Mouse (Mus musculus) layer of hippocampus, postnatal 14 days (tissue): ENCODE results near the gene Rpa1. TPM values are rescaled to one million over a fixed set of nuclear protein-coding genes. Genes with fewer than 3 reads are reported as not detected.
"Not testable (repeated sequence)": the region's sequence is repeated elsewhere in the genome, so short reads cannot be mapped to it uniquely, and the experiment has no call there.

ENCODE experiments used
- DNase-seq, 2 experiments: peaks; one replicate each; pipeline ENCODE4 v3.0.0; 2021 to 2022; ENCODE audit warnings: low spot score in 2 of 2, mixed read lengths in 1 of 2
- total RNA-seq, 2 experiments: library from RNA; stranded (reverse); gene quantifications; 2 replicates each; pipeline ENCODE4 v1.2.3; 2021

Rpa1 gene
- total RNA-seq, 2 experiments from 2014 or later, result 57.2 to 66.7 TPM

DNA sequence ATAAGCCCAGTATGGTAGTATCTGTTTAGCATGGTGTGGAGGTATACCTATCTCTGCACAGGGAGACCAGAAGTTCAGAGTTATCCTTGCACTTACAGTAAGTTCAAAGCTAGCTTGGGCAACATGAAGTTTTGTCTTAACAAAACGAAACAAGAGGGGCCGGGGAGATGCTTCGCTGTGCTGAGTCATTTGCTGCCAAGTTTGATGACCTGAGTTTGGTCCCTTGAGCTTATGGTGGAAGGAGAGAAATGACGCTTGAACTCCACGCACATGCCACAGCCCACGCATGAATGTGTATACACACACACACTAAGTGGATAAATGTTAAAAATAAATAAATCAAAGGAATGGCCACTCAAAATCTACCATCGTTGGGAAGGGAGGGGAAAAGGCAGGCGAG lies 59.6 kb downstream of the Rpa1 start:
- no peak for DNase-seq

DNA sequence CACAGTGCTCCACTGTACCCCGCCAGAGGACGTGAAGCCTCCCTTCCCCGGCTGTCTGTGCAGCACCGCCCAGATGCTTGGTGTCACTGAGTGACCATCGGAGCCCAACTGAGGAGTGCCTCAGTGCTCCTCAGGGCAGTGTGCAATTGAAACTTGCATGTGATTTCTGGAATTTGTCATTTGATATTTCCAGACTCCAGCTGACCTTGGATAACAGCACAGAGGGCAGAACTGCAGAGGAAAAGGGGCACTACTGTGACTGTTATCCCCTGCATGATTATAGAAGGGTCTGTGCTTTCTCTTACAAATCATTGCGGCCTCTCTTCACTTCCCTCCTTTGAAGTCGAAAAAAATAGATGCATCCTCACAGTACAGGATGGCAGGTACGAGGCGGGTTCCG lies 60.2 kb downstream of the Rpa1 start:
- DNase-seq, result no peak

DNA sequence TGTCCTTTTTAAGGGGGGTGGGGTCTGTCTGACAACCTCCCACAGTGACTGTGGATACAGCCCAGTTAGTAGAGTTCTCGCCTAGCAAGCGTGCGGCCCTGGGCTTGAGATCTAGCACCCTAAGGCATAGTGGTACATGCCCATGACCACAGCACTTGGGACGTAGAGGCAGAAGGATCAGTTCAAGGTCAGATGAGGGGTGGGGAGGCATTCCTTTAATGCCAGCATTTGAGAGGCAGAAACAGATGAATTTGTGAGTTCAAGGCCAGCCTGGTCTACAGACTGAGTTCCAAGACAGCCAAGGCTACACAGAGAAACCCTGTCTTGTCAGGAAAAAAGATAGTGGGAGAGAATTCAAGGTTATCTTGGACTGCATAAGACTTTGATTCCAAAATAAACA lies 61.3 kb downstream of the Rpa1 start:
- DNase-seq, result no peak

DNA sequence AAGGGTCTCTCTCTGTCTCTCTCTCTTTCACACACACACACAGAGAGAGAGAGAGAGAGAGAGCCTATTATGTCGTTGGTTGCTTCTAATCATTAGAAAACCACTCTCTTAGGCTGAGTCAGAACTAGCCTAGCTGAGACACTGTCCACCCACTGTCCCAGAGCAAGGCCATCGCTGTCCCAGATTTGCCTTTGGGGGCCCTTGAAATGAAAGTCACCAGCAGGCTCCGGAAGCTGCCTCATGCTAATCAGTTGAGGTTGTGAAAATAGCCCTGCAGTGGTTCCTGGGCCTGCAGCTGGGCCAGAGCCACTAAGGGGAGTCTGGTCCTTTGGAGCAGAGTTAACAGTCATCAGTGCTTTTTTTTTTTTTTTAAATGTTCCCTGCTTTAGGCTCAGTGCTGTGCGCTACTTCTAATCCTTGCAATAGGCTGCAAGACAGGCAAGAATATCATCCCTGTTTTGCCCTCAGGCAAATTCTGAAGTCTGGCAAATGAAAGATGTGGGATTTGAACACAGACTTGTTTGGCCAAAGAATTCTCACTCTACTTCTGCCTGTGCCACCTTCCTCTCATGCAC lies 62.1 kb downstream of the Rpa1 start:
- no peak for DNase-seq

DNA sequence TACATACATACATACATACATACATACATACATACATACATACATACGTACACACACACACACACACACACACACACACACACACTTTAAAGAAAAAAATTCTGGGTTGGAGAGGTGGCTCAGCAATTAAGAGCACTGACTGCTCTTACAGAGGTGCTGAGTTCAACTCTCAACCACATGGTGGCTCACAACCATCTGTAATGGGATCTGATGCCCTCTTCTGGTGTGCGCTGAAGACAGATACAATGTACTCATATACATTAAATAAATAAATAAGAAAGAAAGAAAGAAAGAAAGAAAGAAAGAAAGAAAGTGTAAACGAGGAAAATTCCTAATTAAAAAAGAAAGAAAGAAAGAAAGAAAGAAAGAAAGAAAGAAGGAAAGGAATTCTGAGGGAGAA lies 64.3 kb downstream of the Rpa1 start:
- not testable (repeated sequence) for DNase-seq

DNA sequence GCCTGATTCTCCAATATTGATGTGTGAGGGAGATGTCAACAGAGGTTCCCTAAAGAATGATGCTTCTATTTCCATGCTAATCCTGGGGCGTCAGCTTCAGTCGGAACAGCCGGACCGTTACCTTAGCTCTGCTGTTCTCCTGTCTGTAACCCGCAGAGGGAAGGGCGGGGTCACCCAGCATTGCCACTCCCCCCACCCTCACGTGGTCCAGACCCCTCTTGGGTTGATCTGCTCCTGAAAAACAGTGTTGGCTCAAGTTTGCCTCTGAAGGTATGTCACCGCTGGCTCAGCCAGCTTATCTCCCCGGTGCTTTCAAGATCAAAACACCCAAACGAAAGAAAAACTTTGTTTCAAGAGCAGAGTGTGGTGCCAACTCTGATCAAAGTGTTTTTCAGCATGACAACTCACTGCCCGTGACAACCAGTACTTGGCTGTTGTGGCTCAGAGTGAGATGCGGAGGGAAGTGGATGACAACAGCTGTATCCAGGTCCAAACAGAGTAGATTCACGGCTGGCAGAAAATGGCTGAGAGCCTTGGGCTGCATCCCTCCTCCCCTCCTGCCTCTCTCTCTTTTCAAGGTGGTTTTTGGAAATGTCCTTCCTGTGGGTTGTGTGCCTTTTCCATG lies 65.5 kb downstream of the Rpa1 start:
- no peak for DNase-seq

DNA sequence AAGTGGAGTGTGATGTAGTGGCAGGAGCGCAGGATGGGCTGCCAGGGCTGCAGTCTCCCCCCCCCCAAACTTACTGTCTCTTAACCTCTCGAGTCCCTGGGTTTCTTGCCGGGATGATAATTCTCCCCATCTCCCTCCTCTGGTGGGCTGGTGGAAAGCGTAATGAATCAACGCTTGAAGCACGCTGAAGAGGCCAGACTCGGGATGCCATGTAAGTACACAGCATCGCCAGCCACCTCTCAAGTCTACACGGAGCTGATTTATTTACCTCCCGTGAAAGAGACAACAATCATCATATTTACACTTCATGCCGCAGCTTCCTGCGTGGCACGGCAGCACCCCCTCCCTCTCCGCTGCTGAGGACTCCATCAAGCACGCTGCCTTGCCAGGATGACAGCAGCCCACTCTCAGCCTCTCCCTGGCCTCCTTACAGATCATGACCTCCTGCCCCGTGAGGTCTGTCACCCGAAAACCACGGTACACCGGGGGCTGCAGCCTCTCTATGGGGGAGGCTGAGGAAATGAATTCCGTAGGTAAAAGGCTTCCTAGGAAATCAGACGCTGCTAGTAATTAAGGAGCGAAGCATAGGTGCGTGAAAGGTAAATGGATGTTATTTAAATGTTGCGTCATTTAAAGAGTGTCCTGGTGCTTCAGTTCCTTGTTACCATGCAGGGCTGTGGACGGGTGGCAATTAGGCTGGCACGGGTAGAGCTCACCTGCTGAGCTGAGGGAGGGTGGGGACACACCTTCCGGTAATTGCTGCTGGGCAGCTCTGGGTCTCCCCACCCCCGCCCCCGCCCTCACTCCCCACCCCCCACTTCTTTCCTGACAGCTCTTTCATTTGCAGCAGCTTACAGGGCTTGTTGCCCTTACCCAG lies 66.5 kb downstream of the Rpa1 start:
- DNase-seq, result no peak

DNA sequence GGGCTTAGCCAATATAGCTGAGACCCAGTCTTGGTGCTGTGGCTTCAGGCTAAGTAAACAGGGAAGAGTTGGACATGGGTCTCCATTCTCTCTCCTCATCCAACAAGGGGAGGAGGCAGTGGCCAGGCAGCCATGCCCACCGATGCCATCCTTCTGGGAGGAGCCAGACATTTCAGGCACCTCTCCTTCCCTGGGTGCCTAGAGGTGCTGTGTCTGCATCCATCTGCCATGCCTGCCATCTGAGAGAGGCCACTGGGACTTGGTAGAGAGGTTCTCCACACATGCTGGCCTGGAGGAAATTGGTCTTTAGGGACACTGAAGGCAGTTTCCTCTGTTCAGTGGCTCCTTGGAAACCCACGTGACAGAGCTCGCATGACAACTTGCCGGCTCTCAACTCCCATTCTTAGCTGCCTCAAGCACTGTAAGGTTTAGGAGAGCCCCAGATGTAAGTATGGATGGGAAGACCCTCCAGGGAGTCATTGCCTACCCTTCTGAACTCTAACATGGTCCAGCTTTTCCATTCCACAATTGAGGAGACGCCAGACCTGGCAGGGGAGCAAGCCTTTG lies 67.6 kb downstream of the Rpa1 start:
- DNase-seq, result no peak

DNA sequence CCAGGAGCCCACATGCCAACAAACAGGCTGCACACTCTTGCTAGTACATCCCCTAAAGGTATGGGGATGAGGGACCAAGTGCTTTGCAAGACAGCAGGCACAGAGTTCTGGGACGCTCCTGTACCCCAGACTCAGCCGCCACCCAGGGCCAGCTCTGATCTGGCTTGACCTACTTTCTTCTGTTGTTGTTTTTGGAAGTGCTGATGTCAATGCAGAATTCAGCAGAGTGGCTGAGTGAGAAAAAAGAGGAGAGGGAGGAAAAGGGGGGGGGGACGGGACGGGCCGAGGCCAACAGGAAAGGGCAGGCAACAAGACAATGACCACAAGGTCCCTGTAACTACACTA lies 68.1 kb downstream of the Rpa1 start:
- no peak for DNase-seq

DNA sequence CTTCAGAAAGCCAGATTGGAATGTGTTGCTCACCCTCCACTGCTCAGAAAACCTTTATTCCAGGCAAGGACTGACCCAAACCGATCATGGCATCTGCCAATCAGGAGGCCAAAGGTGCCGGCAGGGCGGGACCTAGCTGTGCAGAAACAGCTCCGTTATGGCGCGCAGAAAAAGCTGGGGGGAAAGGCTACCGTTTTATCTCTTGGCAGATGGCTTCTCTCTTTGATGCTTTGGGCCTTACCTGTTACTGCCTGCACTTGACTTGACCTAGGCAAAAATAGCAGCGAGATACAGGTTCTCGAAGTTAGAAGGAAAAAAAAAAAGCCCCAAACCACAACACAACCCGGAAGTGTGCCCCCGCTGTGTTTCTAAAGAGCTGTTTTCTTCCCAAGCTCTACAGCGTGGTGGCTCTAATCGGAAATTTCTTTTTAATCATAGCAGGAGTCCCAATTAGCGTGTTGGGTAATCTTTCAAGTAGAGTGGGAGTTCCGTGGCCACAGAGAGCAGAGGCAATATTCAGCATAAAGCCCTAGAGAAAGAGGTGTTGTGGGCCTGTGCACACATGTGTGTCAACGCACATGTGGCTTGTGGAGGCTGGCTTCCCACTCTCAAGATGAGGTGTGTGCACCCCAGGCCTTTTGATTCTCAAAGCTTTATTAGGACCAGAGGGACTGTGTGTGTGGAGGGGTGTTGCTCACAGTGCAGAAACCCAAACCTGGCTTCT lies 68.6 kb downstream of the Rpa1 start:
- DNase-seq, result no peak

DNA sequence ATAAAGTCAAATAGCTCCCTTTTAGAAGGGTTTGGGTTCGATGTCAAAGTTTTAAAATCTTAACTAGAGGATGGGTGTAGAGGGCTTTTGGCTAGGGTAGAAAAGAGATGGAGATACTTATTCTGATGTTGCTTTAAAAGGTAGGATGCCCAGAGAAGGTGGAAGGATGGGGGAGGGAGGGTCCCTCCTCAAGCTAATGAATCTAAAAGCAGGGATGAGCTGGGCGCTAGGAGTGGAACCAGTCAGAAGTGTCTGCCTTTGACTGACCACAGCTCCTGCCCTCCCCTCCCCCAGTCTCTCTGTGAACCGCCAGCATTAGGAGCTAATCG lies 69.1 kb downstream of the Rpa1 start:
- no peak for DNase-seq

DNA sequence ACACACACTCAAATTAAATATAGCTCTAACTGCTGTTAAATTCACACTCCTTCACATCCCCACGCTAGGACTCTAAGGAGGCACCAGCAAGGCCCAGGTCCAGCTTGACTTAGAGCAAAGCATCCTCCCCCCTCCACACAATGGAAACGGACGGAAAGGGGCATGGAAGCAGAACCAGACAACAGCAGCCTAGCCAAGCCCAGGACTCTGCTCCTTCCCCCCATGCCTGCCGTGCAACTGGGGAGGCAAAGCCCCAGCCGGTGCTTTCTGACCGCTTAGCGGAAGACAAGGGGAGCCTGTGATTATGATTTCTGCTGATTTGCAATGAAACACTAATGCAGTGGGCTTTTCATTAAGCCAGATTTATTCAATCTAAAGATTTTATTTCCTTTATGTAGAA lies 70.0 kb downstream of the Rpa1 start:
- no peak for DNase-seq

DNA sequence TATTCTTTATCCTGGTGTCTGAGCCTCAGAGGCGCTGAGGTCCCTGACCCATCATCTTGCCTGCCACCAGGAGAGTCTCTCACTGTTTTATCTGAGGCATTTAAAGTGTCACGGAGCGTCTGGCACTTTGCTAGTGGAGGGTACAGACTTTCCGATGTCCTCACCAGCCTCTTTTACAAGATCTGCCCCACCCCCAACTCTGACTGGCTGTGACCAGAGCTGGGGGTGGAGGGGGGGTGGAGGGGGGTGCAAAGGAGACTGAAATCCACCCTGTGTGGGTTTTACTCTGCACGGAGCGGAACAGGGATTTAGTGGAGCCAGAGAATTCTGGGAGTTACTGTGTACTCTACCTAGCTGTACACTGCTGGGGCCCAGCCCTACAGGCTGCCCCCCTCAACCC lies 73.1 kb downstream of the Rpa1 start:
- no peak for DNase-seq

DNA sequence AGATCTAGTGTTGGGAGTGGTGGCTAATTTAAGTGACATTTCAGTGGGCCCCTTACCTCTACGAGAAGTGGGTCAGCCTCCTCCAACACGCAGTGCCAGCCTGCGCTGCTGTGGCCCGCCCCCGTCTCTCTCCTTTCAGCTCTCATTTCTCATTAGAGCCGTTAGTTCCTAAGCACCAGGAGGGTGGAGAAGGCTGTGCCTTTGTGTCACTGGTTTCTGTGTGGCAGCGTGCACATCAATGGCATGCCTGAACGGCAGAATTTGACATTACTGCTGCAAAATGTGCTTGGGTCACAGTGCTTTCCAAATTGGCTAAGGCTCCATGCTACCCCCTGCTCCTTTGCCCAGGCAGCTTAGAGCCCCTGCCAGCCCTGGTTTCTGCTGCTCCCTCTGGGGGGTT lies 74.7 kb downstream of the Rpa1 start:
- DNase-seq, result peak in 1 of 2 experiments; percentile 25

DNA sequence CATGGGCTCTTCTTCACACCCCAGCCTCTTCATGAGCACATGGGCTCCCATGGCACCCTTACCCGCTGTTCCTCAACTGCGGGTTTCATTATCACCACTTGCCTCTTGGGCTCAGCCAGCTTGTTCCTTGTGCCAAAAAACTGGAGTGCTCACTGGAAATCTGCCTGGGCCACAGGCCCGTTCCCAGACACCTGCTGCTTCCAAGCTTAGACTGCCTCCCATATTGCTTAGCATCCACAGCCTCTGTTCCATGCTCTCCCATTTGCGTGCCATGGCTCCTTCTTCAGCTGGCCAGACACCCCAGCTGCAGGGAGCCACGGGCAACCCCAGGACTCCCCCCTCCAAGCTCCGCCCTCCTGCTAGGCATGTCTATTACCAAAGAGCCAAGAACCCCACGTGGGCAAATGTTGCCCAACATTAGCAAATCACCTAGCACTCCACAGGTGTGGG lies 77.1 kb downstream of the Rpa1 start:
- peak; percentile 70 to 88 for DNase-seq

DNA sequence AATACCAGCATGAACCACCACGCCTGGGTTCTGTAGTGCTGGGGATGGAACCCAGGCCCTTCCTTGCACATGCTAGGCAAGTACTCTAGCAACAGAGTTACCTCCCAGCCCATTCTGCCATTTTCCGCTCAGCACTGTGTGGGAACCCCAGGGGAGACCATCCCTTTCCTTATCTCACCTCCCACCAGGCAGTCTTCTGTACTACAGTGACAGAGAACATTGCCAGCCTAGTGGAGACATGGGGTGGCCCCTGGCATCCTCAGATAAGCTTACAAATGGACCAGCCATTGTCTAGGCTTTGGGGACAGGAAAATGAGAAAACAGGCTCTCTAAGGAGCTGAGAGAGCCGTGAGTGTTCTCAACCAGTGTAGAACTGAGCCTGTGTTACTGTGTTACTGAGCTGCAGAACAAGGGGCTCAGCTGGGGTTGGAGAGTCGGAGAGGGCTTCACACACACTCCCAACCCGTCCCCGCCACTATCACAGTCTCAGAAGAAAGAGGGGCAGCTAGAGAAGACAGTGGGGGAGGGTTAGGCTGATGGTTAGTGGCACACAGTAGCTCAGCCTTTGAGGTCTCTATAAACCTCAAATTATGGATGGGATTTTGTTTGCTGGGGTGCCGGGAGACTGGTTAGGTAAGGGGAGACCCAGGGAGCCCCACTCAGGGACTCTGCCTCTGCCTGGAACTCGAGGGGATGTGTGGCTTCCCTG lies 77.7 kb downstream of the Rpa1 start:
- DNase-seq, result no peak

DNA sequence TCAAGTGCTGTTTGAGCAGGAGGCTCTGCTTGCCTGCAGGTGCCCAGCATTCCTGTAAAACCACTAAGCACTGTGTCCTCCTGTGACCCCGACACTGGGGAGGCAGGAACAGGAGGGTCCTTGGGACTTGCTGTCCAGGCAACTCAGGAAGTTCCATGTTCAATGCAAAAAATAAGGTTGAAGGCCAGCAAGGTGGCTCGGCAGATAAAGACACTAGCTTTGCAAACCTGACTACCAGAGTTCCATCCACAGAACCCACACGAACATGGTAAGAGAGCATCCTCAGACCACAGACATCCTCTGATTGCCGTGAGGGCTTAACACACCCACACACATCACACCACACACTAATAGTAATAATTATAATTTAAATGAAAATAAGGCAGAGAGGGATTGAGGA lies 78.9 kb downstream of the Rpa1 start:
- DNase-seq, result no peak

DNA sequence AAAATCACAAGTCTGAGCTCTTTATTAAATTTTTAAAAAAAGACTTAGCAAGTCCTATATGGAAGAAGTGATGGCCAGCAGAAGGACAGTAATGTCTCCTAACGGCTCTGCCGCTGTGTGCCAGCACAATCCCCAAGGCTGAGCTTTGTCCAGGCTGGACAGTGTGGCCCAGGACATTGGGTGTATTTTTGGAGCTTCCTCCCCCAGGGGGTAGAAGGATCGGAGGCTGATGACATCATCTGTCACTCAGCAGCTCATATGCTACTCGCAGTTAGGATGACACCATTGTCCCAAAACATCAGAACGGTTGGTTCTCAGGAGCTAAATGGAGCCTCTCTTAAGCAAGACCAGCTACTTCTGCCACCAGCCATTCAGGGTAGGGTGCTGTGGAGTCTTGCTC lies 79.6 kb downstream of the Rpa1 start:
- no peak for DNase-seq

DNA sequence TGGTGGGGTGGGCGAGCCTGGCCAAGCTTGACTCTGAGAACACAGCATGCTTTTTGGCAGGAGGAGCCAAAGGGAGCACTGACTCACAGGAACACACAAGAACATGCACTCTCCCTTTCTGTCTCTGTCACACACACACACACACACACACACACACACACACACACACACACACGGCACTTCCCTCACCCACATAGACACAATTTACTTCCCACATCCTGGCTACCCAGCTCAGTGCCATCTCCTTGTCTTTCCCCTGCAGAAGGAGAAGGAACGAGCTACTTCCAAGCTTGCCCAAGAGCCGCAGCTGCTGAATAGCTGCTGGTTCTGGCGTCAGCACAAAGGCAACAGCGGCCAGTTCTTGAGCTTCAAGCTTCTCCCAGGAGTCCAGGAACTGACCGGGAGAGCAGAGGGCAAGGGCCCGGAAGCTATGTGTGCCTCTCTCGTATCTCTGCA lies 80.3 kb downstream of the Rpa1 start:
- DNase-seq, result peak in 1 of 2 experiments; percentile 60

DNA sequence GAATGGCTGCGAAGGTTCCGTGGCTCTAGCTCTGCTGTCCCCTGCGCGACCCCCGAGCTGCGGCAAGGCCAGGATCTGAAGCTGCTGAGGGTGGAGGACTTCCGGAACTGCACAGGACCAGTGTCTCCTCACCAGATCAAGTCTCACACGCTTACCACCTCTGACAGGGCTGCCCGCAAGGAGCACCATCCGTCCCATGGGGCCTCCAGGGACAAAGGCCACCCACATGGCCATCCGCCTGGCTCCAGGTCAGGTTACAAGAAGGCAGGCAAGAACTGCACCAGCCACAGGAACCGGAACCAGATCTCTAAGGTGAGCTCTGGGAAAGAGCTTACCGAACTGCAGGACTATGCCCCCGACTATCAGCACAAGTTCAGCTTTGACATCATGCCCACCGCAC lies 82.6 kb downstream of the Rpa1 start:
- no peak for DNase-seq

DNA sequence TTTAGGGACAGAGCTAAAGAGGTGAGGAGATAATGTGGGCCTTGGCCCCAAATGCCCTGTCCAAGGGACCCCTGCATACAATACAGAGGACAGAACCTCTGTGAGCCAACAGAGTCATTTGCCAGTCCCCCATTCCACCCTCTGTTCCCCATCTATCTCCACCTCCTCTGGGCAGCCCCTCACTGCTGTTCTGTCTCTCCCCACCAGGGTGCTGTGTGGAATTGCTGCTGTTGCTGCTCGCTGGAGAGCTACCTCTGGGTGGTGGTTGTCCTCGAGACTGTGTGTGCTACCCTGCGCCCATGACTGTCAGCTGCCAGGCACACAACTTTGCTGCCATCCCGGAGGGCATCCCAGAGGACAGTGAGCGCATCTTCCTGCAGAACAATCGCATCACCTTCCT lies 83.6 kb downstream of the Rpa1 start:
- no peak for DNase-seq
